Mouse (Mus musculus) c-Kit-positive CD71-positive TER-119-negative erythroid progenitor cells, embryonic 14.5 days (primary cell): Measurements from ENCODE around the gene Crcp.

Source experiments
- DNase-seq: peaks from one replicate; pipeline ENCODE4 v3.0.0-alpha.2; 2013; ENCODE audit warnings: low read depth

The Crcp gene

DNA sequence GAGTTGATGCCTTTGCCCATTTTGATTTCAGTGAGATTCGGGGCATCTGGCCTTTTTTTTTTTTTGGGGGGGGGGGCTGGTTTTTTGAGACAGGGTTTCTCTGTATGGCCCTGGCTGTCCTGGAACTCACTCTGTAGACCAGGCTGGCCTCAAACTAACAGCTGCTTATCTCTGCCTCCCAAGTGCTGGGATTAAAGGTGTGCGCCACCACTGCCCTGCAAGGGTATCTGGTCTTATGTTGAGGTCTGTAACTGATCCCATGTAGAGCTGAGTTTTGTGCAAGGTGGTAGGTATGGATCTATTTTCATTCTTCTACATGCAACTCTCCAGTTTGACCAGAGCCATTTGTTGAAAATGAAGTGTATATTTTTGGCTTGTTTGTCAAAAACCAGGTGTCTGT lies 27.2 kb downstream of the Crcp start:
- DNase-seq, result no peak

GRCm38 (mm10) chr5:130059413-130060328 lies 30.6 kb downstream of the Crcp start:
- DNase-seq, result no peak

- no peak for DNase-seq
These were observed 31.2 kb downstream of the Crcp start for GRCm38 (mm10) chr5:130060329-130060665.

DNA sequence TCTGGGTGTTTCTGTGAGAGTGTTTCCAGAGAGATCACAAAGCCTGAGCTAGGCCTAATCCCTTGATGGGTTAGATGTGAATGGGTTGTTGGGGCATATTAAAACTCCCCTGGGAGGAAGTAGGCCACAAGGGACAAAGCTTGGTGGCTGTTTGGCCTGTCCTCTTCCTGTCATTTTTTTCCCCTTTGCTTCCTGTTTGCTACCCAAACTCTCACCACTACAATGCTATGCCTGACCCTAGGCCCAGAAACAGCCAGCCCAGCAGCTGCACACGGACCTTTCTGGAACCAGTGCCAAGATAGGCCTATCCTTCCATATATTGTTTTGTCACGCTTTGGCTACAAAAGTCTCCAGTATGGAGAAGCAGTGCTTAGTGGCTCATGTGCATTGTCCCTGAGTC lies 33.0 kb downstream of the Crcp start:
- no peak for DNase-seq

DNA sequence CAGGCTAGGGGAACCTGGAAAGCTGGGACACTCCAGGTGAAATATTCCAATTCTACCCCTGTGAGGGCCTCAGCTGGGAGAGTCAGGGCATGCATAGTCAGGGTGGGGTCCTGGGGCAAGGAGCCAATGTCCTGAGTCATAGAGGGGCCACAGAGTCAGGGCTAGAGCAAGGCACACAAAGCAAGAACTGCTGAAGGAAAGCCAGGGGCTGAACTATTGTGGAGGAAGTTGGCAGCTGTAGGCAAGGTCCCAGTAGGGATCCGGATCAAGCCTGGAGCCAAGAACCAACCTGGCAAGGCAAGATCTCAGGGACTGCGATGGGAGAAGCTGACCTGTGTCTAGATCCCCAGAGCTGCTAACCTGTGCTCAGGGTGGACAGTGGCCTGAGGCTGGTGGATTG lies 34.7 kb downstream of the Crcp start:
- DNase-seq, result no peak

DNA sequence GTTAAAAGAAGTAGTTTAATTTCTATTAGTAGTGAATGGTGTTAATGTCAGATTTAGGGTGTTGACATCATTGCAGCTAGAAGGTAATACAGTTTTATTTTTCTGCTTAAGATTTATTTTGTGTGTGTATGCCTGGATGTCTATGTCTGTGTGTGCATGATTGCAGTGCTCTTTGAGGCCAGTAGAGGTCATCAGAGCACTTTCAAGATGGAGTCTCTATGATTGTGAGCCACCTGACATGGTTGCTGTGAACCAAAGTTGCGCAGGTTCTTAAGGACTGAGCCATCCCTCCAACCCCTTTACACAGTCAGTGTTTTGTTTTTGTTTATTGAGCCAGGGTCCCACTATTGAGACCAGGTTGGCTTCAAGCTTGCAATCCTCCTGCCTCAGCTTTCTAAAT lies 36.5 kb downstream of the Crcp start:
- DNase-seq, result peak; percentile 29

DNA sequence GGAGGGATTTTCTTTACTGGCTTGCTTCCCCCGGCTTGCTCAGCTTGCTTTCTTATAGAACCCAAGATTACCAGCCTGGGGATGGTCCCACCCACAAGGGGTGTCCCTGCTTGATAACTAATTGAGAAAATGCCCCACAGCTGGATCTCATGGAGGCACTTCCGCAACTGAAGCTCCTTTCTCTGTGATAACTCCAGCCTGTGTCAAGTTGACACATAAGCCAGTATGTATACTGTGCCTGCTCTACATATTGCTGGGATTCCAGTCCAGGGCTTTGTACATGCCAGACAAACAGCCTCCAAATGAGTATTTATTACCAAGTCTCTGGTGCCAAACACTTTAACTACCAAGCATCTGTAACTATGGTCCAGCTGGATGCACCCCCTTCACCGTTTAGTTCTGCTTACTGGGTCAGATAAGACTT lies 38.8 kb downstream of the Crcp start:
- DNase-seq, result peak; percentile 57

DNA sequence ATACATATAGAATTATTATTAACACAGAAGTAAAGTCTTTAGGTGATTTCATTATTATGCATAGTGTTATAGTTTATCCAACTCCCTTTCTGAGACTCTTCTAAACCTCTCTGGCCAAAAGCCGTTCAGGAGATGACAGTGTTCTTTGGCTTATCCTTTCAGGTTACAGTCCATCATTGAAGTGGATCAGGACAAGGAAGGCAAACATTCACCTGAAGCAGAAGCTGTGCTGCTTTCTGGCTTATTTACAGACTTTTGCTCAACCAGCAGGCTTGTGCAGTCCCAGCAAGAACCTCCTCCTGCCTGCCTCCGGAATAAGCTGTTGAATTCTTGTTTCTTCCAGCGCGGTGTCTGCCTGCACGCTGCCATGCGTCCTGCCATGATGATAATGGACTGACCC lies 43.9 kb downstream of the Crcp start, which contains the start of gene Tpst1:
Gene Tpst1 (plus strand): TSS at position 301 of the 400 bp plus-strand sequence.
- DNase-seq, result no peak

DNA sequence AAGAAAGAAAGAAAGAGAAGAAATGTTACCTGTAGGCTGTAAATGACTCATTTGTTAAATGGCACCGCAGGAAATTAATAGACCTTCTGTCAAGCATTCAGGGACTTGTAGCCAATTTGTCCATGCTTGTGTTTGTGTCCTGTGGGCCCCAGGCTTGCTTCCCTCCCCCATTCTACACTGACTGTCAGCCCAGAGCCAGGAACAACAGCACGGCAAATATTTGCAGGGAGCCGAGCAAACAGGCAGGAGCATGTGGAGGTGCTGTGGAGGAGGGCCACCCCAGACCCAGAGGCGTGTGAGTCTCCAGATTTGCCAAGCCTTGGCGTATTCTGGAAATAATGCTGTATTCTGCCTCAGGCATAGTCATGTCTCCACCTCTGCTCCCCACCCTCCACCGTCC lies 45.4 kb downstream of the Crcp start:
- DNase-seq, result no peak

GRCm38 (mm10) chr5:130076396-130076795 lies 47.3 kb downstream of the Crcp start:
- DNase-seq, result no peak

DNA sequence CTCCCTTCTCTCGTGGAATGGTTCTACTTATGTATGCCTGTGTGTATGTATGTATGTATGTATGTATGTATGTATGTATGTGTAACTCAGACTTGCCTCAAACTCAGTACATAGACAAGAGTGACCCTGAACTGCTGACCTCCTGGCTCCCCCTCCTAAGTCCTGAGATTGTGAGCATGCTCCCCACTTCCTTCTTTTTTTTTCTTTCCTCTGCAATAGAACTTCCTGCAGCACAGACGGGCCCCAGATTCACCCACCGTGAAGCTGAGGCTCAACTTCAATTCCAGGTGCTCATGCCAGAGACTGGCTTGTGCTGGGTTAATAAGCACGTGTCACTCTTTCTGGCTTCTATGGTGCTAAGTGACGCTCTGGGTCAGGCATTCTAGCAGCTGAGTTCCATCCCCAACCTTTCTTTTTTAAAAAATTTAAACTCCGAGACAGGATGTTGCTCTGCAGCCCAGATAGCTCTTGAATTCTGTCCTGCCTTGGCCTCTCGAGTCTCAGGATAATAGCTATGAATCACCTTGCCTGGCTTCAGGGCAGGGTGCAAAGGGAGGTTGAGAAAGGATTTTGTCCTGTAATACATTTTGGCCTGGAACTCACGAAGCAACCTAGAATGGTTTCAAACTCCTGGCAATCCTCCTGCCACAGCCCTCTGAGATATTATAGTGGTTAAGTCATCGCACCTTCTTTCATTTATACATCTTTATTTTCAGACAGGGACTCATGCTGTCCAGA lies 49.2 kb downstream of the Crcp start:
- DNase-seq, result no peak

- DNase-seq, result no peak
These were observed 49.7 kb downstream of the Crcp start for GRCm38 (mm10) chr5:130078834-130079156.

- peak; percentile 80 for DNase-seq
These were observed 50.3 kb downstream of the Crcp start for GRCm38 (mm10) chr5:130079202-130080050.

GRCm38 (mm10) chr5:130080051-130080681 lies 51.1 kb downstream of the Crcp start:
- no peak for DNase-seq

GRCm38 (mm10) chr5:130081181-130081881 lies 52.2 kb downstream of the Crcp start:
- DNase-seq, result no peak

DNA sequence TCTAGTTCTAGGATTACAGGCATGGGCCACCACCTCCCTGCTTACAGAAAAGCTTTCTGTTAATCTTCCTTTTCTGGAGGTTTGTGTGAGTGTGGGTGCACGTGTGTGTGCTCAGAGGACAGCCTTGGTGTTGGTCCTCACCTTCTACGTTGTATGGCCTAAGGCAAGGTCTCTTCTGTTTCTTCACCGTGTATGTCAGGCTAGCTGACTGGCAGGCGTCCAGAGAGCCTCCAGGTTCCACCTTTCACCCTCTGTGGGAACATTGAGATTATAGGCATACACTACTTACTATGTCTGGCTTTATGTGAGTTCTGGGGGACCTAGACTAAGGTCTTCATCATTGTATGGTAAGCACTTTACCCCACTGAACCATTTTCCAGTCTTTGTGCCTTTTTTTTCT lies 53.3 kb downstream of the Crcp start:
- DNase-seq, result no peak

GRCm38 (mm10) chr5:130084271-130084670 lies 55.2 kb downstream of the Crcp start:
- no peak for DNase-seq

- DNase-seq, result no peak
These were observed 58.9 kb downstream of the Crcp start for GRCm38 (mm10) chr5:130088008-130088407.

DNA sequence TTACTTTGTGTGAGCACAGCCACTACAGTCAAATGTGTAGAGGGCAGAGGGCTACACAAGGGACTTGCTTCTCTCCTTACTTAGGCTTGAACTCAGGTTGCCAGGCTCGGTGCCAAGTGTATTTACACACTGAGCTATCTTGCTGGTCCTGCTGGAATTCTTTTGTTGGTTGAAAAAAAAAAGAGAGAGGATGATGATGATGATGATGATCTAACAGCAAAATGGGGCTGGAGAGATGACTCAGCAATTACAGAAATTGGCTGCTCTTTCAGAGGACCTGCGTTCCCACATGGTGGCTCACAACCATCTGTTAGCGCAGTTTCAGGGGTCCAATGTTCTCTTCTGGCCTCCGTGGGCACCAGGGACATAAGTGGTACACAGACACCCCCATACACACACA lies 59.5 kb downstream of the Crcp start:
- DNase-seq, result no peak

DNA sequence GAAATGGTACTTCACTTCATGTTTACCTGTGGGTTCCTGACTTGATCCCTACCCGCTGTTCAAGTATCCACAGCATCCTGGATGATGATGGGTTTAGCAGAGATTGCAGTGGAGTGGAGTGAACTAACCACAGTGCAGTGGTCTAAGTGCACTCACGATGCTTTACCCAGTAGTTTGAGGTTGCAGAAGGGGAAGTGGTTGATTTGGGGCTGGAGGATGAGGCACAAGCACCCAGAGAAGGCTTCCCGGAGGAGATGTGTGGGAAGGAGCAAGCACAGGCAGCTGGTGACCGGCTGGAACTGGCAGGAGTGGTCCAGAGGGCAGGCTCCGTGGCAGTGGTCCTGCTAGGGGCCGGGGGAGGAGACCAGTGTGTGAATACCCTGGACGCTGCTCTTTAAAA lies 60.1 kb downstream of the Crcp start:
- DNase-seq, result no peak

DNA sequence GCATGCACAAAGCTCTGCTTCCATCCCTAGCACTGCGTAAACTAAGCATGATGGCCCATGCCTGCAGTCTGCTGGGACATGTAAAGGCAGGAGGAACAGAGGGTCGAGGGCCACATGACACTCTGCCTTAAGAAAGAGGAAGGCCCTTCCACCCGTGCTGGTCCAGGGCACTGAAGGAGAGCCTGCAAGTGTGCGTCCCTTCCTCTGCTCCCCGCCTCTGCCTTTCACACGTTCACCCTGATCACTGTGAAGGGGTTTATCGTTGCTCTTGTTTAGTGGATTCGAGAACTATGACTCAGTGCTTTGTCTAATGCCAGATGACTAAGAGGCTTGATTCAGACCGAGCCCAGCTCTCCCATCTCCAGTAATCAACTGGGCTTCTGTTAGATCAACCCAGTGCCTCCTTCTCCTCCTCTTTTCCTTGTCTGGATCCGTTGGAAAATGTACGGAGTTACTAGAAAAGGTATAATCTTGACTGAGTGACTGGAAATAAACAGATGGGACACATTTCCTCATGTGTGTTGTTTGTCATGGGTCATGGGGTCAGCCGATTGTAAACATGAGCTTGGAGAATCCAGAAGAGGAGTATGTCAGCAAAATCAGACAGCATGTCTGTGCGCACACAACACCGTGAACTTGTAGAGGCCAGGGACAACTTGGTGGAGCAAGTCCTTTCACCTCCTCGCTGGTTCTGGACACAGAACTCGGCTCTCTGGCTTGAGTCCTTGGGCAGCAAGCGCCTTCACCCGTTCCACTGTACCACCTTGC lies 60.7 kb downstream of the Crcp start:
- no peak for DNase-seq
